Mouse (Mus musculus) cerebellum, postnatal 4 days (tissue): ENCODE measurements around the gene Evi5l.

Experiments
- DNase-seq, 2 experiments: peaks; one replicate each; pipeline ENCODE4 v3.0.0; 2022; ENCODE audit warnings: low spot score in 2 of 2, mixed read lengths in 1 of 2

Evi5l gene

DNA sequence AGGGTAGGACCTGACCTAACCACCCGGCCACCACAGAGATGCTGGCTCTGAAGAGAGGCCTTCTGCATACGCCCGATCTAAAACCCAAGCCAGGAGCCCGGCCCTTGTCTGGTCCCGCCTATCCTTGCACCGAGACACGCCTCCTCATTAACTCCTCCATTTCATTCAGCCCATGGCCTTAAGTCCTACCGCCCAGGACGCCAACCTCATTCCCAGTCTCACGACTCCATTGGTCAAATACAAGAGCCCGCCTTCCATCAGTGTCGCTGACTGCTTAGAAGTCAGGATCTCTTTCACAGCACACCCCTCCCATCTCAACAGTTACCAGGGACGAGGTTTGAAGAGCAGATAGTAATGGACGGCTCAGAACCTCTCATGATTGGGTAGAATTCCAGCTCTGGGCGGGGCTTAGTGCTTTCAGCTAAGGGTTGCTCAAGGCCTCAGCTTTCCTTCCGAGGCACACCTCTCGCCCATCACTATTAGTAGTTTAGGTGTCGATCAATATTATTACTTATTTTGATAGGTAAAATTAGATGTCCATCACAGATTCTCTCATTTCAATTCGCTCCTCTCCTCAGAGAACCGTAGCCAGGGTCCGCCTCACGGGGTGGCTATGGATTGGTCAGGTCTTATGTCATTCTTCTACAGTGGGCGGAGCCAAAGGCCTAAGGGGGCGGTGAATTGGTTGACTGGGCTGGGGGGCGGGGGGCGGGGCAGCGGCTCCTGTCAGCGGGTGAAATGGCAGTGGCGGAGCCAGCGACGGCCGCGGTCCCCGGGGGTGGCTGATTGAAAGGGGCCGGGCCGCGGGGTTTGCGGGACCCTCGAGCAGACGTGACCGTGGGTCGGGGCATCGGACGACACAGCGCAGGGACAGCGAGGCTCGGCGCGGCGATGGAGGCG lies at the start of gene Evi5l:
Gene Evi5l (plus strand): TSS at position 716 of the 900 bp plus-strand sequence.
- peak; percentile 99 for DNase-seq

DNA sequence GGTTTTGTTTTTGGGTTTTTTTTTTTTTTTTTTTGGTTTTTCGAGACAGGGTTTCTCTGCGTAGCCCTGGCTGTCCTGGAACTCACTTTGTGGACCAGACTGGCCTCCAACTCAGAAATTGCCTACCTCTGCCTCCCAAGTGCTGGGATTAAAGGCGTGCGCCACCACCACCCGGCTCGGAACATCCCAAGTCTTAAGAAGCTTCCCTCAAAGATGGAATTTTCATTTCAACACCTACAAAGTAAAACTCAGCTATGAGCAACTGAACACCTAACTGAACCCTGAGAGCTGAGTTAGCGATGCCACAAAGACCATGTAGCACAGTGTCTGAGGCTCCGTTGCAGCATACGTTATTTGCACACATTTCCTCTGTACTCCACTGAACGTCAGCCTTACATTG lies 32.6 kb upstream of the Evi5l start, which contains the start of gene Cd209g:
Gene Cd209g (plus strand): TSS at position 301 of the 400 bp plus-strand sequence.
- DNase-seq = no peak

DNA sequence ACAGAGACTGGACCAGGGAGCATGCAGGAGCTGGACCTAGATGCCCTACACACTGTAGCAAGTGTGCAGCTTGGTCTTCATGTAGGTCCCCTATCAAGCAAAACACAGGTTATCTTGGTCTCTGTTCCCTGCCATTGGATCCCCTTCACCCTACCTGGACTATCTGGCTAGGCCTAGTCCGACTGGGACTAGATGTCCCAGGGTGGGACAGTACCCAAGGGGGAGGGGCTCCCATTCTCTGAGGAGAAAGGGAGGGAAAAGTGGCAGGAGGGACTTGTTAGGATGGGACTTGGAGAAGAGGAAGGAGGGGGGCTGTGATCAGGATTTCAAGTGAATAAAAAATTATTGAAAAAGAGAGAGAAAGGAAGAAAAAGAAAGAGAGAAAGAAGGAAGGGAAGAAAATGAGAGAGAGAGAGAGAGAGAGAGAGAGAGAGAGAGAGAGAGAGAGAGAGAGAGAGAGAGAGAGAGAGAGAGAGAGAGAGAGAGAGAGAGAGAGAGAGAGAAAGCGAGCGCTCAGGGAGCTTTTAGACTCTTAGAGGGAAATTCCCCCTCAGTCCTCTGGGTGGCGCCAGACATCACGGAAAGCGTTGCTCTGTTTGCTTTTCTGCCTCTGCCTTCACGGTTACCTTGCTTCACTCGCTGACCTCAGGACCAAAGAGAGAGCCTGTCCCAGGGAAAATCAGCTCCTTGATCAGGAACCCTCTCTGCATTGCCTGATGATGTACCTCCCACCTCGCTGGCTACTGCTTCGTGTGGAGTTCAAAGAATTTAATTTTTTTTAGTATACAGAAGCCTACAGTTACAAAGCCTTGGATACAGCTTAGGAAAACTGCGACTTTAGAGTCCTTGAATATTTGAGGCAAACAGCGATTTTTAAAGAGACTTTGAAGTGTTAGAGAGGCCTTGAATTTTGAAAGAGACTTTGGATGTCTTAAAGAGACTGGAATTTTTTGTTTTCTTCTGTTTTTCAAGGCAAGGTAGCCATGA lies 26.4 kb upstream of the Evi5l start:
- DNase-seq = peak; percentile 69 to 83

DNA sequence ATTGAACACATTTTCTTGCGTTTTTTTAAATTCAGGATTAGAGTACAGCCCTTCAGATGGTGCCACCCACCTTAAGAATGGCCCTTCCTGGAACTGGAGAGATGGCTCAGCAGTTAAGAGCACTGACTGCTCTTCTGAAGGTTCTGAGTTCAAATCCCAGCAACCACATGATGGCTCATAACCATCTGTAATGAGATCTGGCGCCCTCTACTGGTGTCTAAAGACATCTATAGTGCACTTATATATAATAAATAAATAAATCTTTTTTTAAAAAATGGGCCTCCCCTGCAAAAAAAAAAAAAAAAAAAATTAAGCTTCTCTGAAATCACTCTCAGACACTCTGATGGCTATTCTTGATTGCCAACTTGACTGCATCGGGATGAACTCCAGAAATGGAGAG lies 24.6 kb upstream of the Evi5l start:
- no peak for DNase-seq

DNA sequence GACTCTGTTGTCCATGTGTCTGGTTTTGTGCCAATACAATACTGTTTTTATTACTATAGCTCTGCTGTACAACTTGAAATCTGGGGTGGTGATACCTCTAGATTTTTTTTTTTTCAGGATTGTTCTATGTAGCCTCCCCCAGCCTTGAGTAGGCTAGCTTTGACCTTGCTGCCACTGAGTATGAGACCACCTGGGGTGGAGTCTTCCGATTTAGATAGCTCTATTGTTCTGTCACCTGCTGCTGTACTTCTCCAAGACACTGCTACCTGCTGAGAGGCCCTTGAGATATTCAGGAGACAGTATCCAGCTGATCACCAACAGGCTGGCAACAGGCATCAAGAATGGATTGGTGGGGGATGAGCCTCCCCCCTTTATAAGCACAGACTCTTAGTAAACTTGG lies 19.1 kb upstream of the Evi5l start:
- DNase-seq = no peak

DNA sequence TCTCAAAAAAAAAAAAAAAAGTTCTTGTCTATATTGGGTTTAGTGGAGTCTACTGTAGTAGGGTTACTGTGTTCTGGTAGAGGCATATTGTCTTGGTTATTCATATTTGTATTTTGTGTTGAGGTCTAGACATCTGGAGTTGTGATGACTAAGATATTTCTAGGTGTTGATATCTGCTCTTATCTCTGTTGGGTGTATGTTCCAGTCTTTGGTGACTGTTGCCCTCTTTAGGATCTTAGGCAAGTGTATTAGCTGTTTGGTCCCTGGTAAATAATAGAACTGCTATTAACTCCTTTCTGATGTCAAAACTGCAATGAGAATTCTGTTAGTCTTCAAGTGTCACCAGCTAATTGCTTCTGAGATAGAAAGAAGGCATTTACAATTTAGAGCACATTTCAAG lies 11.5 kb upstream of the Evi5l start:
- DNase-seq = no peak

DNA sequence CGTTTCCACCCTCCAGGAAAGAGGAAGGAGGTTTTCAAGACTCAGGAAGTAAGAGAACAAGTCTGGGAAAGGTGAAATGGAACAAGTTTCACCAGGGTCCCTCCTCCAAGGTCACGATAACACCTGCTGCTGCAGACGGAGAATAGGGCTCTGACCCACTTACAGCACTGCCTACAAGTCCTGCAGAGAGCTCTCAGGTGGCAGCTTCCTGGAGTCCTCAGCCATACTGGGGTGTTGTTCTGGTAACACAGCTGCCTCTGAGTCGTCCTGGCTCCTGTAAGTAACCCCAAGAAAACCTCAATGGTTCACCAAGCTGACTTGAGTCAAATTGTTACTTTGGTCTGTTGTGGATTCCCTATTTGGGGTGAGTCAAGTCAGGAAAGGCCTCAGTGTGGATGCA lies 3.6 kb upstream of the Evi5l start:
- no peak for DNase-seq

DNA sequence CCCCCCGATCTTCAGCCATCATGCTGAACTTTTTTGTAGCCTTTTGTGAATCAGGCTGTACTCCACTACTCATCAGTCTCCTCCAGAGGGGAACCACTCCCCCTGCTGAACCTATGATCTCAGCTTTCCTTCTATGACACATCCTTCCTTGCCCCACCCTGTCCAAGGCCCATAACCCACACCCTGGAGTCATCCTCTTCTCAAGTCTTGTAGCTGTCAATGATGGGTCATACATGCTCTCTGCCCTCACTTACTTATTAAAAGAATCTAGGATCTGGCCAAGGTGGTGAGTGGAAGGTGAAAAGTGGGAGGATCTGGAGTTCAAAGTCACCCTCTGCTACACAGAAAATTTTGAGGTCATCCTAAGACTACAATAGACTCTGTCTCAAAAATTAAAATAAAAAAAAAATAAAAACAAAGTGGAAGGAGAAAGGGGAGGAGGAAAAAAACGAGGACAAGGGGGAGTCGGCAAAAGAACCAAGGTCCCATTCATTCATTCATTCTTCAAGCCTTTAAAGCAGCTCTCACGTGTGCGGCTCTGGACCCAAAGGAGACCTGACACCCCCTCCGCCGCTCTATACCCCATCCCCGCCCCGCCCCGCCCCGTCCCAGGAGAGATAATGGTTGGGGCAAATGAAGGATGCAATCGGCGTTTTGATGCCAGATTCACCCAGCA lies 1.1 kb upstream of the Evi5l start:
- no peak for DNase-seq

DNA sequence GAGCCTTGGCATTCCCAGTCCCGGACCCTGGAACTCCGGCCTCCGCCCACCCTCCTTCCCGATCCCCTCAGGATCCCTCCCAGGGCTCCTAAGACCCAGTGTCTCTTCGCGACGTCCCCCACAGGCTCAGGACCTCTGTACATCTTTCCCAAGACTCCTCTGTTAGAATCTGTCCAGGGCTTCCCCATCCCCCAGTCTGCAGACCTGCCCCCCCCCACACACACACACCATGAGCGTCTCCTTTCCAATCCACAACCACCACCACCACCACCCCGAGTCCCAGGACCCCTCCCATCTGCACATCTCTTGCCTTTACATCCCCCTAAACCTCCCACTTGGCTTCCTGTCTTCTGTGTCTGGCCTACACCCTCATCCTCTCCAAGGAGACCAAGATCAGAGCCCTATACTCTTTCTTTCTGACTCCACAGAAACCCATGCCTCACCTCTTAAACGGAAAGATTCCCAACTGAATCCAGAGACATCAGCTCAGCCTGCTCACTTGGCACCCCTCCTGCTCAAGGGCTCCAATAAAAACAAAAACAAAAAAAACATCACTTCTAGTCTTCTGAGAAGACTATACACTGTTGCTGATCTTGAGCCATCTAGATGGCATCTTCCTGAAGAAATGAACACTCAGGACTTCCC lies 636 bp downstream of the Evi5l start:
- no peak for DNase-seq

DNA sequence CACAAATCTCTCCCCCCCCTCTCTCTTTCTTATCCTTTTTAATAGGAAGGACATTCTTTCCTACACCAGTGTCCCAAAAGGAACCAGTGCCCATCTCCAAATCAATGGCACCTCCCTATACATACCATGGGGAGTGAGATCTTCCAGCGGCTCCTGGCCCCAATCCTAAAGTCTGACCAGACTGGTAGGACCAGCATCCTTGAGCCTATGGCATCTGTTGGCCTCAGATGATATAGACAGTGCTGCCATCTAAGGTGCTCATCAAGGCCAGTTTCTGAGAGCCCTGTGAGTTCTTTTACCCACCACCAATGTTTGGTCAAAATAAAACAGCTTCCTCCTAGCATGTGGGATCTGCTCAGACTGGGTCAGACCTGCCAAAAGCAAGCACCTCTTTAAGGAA lies 1.6 kb downstream of the Evi5l start:
- no peak for DNase-seq

DNA sequence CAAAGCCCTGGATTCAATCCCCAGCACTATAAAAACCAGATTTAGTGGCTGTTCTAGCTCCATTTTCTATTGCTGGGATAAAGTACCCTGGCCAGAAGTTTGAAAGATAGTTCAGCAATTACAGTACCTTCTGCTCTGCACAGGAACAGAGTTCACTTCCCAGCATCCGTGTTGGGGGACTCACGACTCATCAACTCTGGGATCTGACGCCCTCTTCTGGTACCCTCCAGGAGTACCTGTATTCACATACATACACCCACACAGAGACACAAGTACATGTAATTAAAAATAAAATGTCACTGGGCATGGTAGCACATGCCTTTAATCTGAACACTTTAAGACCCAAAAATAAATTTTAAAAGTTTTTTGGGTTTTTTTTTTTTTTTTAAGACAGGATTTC lies 6.1 kb downstream of the Evi5l start:
- no peak for DNase-seq

DNA sequence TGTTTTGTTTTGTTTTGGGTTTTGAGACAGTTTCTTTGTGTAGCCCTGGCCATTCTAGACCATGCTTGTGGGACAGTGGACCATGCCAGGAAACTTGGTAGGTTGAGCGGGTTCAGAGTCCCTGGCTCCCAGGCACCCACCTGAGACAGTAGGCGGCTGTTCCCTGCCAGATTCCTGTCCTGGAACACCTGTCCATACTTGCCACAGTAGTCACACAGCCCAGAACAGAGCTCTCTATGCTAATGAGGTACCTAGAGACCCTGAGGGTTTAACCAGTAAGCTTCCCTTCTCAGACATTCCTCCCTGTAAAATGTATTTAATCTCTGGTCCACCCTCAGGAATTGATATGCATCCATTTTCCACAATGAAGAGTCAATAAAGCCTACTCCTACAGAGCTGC lies 7.7 kb downstream of the Evi5l start:
- no peak for DNase-seq

DNA sequence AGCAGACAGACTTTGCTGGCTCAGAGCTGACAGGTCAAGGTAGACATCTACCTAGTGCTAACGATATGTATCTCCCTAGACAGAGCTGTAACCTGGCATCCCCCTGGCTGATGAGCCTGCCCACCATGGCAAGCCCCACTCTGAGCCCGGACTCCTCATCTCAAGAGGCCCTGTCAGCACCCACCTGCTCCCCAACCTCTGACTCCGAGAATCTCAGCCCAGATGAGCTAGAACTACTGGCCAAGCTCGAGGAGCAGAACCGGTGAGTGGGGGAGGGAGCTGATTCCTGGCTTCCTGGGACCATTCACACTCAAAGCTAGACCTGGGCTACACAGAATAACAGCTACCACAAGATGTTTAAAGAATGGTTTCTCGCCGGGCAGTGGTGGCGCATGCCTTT lies 17.0 kb downstream of the Evi5l start:
- DNase-seq = no peak

DNA sequence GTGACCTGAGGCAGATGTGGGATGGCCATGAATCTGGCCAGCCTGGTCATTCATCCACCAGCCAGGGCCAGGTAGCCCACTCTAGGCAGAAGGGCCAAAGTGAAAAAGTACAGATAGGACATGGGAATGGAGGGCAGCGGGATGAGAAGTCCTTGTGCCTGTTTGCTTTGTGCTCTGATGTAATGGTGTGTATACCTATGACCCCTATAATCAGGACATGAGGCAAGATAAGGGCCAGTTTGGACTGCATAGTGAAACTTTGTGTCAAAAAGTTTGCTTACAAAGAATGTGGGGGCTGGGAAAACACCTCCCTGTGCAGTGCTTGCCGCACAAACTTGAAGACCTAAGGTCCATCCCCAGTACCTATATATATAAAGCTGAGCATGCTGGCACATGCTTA lies 19.8 kb downstream of the Evi5l start:
- DNase-seq = no peak

DNA sequence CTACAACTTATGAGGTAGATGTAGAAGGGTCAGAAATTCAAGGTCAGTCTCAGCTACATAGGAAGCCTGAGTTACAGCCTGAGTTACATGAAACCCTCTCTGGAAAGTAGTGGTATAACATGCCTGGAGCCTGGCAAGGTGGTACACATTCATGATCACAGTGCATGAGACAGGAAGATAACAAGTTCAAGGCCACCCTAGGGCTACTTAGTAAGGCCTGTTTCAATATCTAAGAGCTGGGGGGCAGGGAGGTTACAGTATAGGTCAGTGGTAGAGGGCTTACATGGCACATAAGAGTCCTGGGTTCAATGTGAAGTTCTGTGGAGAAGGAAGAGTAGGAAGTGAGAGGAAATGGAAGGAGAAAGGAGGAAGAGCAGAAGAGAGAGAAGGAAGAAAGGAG lies 22.2 kb downstream of the Evi5l start:
- no peak for DNase-seq

DNA sequence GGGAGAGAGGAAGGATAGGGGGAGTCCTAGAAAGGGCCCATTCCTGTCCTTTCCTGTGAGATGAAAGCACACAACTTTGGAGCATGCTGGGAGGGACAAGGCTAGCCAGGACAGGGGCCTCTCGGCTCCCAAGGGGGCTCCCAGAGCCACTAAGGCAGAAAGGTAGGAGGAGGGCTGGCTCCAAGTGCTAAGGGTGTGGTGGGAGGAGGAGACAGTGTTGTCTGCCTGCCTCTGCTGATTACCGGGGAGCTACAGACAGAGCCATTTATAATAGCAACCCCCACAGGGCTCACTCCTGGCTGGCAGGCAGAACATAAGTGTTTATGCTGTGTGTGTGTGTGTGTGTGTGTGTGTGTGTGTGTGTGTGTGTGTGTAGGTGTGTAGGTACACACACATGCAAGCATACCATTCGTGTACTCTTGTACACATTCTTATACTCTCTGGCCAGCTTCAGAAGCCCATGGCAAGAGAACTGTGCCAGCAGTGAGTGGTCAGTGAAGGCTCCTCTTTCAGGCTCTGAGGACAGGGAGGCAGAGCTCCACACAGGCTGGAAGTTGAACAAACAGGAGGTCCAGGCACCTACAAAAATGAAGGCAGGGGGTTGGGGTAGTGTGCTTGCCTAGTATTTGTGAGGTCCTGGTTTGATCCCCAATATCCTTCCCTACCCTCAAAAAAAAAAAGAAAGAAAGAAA lies 22.8 kb downstream of the Evi5l start:
- DNase-seq = no peak

DNA sequence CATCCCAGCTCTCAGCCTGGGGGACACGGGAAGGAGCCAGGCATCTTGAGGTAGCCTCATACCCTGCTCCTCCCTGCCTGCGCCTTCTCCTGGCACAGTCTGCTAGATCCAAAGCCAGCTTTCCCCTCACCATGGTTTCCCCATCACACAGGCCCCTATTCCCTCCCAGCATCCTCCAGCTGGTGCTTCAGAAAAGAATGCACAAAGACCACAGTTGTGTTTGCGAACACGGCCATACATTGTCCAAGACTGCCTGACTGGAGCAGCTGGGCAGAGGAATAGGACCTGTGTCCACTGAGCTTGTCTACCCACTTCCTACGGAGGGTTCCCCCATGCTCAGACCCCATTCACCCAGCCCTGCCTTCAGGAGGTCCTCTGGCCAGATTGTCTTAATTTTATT lies 25.9 kb downstream of the Evi5l start:
- no peak for DNase-seq

DNA sequence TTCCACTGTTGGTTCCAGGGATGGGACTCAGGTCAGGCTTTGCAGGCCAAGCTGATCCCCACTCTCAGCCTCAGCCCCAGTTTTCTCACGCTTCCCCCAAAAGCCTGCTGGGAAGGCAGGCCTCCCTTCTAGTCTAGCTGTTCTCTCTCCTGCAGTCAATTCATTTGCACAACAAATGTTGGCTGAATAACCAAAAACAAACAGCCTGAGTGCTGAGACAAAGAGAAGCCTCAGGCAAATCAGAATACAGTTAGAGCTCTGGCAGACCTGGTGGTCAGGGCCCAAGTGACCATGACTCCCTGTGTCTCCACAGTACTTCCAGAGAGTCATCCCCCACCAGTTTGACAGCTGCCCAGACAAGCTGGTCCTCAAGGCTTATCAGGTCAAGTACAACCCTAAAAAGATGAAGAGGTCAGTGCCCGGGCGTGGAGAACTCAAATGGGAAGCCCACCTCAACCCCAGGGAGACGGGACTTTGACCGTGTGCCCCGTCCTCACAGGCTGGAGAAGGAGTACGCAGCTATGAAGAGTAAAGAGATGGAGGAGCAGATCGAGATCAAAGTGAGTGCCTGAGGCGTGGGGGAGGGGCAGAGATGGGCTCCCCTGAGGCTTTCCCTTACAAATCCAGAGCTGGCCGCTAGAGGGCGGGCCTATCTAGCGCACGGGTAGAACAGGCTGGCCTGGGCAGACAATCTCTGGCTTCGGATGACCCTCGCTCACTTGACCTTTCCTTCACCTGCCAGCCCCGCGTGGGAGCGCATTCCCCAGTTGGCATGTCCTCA lies 26.6 kb downstream of the Evi5l start:
- DNase-seq = peak; percentile 88 to 92

DNA sequence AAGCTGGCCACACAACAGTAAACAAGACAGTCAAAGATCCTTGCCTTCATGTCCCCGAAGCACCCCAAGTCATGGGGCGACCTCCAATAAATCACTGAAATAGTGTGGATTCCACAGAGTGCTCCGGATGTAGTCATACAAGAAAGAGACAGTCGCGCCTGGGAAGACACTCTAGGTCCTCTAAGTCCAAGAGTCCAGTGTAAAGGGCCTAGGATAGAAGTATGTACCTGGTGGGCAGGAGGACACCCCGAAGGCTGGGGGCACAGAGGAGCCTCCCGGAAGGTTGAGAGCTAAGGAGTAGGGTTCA lies 27.2 kb downstream of the Evi5l start:
- no peak for DNase-seq

DNA sequence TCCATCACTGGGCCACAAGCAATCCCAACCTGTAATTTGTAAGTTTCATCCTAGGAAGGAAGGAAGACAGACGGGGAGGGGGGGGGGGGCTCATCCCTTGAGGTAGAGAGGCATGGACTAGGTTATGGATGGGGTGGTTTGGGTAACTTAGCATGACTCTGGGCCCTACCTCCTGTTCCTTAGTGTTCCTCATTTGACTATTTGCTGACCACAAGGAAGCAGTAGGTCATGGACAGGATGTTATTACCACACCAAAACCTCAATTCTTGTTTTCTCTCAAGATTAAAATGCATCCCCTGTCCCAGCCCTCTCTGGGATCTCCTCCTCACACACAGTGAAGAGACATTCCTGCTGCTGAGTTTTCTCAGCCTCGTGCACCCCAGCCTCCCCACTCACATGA lies 35.0 kb downstream of the Evi5l start:
- no peak for DNase-seq
